Mouse (Mus musculus) CH12.LX (cell line): ENCODE results near the gene Tmbim7.

Experiments used
- BHLHE40 ChIP-seq: IDR thresholded peaks from 2 replicates; pipeline ENCODE4 v1.6.1; 2011; ENCODE audit warnings: mild to moderate bottlenecking, low read depth, low read length, improper control_type of control experiment
- CTCF ChIP-seq, 2 experiments: IDR thresholded peaks in 1 of 2; conservative IDR thresholded peaks in 1 of 2; 2 replicates each; pipeline ENCODE4 v1.5.1; 2011 to 2012; ENCODE audit warnings: low read depth in 2 of 2, low read length in 2 of 2, improper control_type of control experiment in 1 of 2, inconsistent platforms in 1 of 2, mild to moderate bottlenecking in 1 of 2, moderate library complexity in 1 of 2
- HCFC1 ChIP-seq: IDR thresholded peaks from 2 replicates; pipeline ENCODE4 v1.6.1; 2012; ENCODE audit warnings: low read depth, mild to moderate bottlenecking, inconsistent platforms, low read length, improper control_type of control experiment
- MAFK ChIP-seq: IDR thresholded peaks from 2 replicates; pipeline ENCODE4 v1.6.1; 2011; ENCODE audit warnings: low read length, improper control_type of control experiment; ENCODE audit not compliant: insufficient replicate concordance
- MAX ChIP-seq: IDR thresholded peaks from 2 replicates; pipeline ENCODE4 v1.6.1; 2011; ENCODE audit warnings: low read length, improper control_type of control experiment
- MXI1 ChIP-seq: IDR thresholded peaks from 2 replicates; pipeline ENCODE4 v1.6.1; 2011; ENCODE audit warnings: mild to moderate bottlenecking, low read depth, low read length, improper control_type of control experiment
- TCF12 ChIP-seq: IDR thresholded peaks from 2 replicates; pipeline ENCODE4 v1.6.1; 2014; ENCODE audit warnings: low read depth, mild to moderate bottlenecking, inconsistent platforms, low read length, improper control_type of control experiment
- ZKSCAN1 ChIP-seq: IDR thresholded peaks from 2 replicates; pipeline ENCODE4 v1.6.1; 2012; ENCODE audit warnings: low read depth, inconsistent platforms, low read length, improper control_type of control experiment, borderline replicate concordance
- ZMIZ1 ChIP-seq: IDR thresholded peaks from 2 replicates; pipeline ENCODE4 v1.6.1; 2012; ENCODE audit warnings: low read depth, mild to moderate bottlenecking, inconsistent platforms, low read length, improper control_type of control experiment

- TF ChIP-seq ZKSCAN1 (no peak), MXI1 (no peak), CTCF (conservative IDR thresholded peaks at IDR 0.05 in 1 of 2, IDR thresholded peaks at IDR 0.05 in 1 of 2; ENCODE audit: low read depth in 2 of 2, low read length in 2 of 2) (no peak), MAFK (no peak), MAX (no peak), ZMIZ1 (no peak), TCF12 (no peak), HCFC1 (no peak), BHLHE40 (no peak)
Observed at GRCm38 (mm10) chr5:3631512-3632271, 19.3 kb upstream of the Tmbim7 start.
